Mouse (Mus musculus) c-Kit-negative CD71-positive TER-119-positive erythroid progenitor cells, embryonic 14.5 days (primary cell): Measurements from ENCODE around the gene Prickle2.

Source experiments
- DNase-seq: peaks from one replicate; pipeline ENCODE4 v3.0.0-alpha.2; 2013; ENCODE audit warnings: low read depth, low spot score

Prickle2 gene

GRCm38 (mm10) chr6:92446662-92447061, 259.3 kb downstream of the Prickle2 start:
- no peak for DNase-seq

DNA sequence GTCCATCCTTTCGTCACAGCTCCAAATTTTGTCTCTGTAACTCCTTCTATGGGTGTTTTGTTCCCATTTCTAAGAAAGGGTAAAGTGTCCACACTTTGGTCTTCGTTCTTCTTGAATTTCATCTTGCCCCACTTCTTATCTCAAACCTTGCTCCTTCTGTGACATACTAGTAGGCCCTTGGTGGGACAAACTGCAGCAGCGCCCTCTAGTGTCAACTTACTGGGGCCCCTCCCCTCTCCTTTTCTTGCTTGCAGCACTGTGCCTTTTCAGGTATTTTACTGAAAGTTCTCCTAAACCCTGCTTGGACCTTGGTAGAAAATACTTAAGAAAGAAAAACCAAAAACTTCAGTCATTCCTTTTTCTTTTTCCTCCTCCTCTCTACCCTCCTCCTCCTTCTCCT, 264.8 kb downstream of the Prickle2 start:
- DNase-seq = no peak

GRCm38 (mm10) chr6:92440251-92440650, 265.7 kb downstream of the Prickle2 start:
- DNase-seq = no peak

GRCm38 (mm10) chr6:92432146-92432545, 273.8 kb downstream of the Prickle2 start:
- DNase-seq = no peak

DNA sequence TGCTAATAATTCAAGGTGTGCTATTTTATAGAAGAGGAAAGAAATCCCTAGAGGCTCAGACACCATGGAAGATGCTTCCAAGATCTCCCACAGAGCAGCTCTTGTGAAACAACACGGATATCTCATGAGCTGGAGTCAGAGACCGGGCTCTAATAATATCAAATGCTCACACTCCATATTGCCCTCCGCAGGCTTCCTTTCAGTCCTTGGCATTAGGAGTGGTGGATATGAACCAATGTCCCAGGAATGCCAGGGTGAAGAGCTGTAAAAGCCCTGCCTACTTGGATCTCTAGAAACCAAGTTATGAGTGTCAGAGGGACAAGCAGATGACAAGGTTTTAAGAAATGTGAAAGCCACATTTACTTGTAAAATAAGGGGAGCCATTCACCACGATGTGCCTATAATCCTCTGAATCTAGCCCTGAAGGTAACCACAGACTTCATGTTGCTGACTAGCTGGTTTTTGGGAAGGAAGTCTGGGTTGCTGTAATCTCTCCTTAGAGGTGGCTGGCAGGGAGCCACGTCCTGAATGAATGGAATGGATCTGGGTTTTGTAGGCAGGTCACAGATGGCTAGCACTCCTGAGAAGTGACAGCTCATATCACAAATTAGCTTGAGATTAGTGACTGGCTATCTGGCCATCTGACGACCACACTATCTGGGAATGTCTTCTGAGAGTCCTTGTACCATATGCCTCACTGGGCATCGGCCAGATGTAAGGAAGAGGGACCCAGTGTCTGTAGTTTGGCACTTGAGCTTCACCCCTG, 278.4 kb downstream of the Prickle2 start:
- DNase-seq = no peak

DNA sequence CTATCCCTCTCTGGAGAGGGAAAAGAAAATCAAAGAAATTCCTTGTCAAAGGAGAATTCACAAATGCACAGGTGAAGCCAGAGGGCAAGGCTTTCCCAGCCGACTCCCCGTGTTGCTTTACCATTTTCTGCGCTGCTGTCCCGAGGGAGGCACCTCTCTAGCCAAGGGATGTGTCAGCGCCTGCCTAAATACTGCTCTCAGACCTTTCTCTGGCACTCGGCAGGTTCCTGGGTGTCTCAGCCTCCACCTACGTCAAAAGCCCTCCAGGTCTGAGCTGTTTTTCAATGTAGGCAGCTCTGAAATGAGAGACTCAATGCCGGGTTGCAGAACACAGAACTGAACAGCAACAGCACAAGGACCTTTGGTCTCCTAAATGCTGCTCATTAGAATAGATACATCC, 280.1 kb downstream of the Prickle2 start:
- DNase-seq = no peak

DNA sequence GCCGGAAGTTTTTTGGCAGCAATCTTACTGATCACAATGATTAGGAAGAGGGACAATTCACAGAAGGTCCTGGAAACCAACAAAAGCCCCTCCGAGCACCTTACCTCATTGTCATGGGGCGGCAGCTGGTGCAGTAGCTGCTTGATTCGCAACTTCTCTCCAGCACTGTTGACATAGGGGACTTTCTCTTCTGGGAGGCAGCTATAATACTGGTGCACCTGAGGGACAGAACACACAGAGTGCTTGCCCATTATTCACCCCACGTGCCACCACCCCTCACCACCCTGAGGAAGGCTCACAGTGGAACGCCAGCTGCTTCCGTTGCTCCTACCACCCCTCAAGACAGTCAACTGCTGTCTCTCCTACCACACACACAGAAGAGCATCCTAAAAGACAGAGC, 280.5 kb downstream of the Prickle2 start:
- no peak for DNase-seq

GRCm38 (mm10) chr6:92424991-92425390, 281.0 kb downstream of the Prickle2 start:
- no peak for DNase-seq

DNA sequence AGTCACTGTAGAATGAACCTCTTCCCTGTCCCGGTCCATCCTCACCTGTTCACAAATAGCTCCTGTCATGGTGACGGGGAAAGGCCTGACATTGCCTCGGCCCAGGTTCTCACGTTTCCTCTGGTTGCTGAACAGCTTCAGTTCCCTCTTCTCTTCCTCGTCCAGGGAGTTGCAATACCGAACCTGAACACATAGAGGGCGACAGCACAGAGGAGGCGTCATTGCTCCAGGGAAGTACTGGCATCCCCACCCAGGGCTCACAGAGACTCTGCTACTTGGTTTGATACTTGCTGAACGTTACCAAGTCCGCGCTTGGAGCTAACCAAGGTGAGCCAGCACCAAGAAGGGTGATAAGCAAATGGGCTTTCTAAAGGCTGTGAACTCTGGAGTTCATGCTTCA, 283.7 kb downstream of the Prickle2 start:
- no peak for DNase-seq

DNA sequence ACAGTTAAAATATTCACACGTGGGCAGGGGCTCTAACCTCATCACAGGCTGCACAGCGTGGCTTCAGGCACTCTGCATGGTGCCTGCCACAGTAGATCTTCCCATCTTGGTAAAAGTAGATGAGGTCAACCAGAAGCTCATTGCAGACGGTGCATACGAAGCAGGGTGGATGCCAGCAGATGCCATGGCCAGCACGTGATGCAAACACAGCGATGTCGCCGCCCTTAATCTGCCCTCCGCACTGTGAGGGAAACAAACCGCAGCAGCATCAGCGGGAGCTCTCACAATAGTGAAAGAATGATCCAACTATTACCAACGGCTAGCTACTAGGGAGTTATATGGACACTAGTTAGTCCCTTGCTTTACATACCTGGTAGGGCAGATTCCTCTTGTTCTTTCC, 285.8 kb downstream of the Prickle2 start:
- DNase-seq = no peak

- no peak for DNase-seq
Measured at GRCm38 (mm10) chr6:92415405-92415755, 290.6 kb downstream of the Prickle2 start.

DNA sequence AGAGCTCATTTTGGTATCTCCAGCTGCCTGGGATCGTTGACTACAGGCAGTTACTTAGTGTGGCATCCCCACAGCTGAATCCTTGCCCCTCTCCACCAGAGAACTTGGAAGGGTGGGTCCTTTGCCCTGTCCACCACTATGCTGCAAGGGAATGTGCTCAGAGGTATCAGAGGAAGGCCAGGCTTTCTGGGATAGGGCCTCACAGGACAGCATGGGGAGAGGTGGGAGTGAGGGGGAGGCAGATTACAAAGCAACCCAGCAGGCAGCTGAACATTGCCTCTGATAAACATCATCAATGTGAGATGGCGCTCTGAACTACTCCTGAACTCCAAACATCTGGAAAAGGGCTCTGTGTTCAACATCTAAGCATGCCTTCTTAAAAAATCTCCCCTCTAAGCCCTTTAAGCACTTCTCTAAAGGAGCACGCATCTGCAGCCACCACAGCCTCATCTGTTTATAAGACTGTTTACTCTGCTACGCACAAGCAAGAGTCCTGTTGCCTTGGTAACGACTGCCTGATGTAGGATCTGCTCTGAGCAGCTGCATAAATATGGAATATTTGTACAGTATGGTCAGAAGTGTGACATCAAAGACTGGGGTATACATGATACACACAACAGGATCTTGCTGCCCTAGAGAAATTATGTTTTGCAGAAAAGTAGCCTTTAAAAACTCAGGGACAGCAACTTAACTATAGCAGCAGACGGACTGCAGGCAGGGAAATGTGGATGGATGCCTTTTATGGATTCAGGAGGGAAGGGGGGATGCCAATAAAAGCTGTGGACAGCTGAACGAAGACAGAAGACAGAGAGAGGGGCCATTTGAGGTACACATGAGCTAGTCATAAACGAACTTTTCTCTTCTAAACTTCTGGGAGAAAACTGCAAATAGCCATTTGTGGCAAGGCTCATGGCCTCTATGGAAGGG, 291.2 kb downstream of the Prickle2 start:
- DNase-seq = no peak

- DNase-seq = no peak
Measured at GRCm38 (mm10) chr6:92413982-92414381, 292.0 kb downstream of the Prickle2 start.

GRCm38 (mm10) chr6:92409788-92410187, 296.2 kb downstream of the Prickle2 start:
- DNase-seq = no peak

DNA sequence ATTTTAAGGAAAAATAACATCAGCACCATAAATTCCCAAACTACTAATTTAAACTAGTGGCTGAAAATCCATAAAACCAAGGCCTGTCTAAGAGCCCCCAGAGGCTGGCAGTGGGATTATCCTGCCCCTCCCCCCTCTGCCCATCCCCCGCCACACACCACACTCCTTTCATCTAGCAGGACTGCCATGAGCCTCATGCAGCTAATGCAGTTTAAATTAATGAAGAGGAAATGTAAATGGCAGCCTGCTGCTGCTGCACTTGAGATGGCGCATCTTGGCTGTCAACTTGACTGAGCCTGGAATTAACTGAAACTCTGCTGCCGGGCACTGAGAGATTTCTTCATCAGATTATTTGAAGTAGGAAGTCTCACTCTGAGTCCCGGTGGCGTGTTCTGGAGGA, 298.7 kb downstream of the Prickle2 start:
- DNase-seq = no peak

GRCm38 (mm10) chr6:92405571-92405970, 300.4 kb downstream of the Prickle2 start:
- no peak for DNase-seq

GRCm38 (mm10) chr6:92397876-92398275, 308.1 kb downstream of the Prickle2 start:
- no peak for DNase-seq

GRCm38 (mm10) chr6:92395556-92395955, 310.4 kb downstream of the Prickle2 start:
- no peak for DNase-seq

DNA sequence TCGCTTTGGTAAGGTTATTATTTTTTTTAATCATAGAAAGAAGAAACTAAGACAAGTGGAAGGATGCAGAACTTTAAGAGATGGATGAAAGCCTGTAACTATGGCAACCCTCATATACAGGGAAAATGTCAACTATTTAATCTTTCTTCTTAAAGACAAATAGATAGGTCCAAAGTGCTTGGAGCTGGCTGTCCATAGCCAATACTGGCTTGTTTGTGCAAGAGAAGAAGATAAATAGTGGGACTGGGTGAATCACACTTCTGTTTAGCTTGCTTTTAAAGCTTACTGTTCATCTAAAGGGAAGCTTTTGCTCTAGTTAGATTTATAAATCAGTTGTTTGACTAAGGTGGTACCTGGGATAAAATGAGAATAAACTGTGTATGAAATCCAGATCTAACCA, 310.8 kb downstream of the Prickle2 start:
- no peak for DNase-seq

- no peak for DNase-seq
Measured at GRCm38 (mm10) chr6:92394628-92395027, 311.3 kb downstream of the Prickle2 start.

- no peak for DNase-seq
Measured at GRCm38 (mm10) chr6:92390321-92390720, 315.6 kb downstream of the Prickle2 start.

DNA sequence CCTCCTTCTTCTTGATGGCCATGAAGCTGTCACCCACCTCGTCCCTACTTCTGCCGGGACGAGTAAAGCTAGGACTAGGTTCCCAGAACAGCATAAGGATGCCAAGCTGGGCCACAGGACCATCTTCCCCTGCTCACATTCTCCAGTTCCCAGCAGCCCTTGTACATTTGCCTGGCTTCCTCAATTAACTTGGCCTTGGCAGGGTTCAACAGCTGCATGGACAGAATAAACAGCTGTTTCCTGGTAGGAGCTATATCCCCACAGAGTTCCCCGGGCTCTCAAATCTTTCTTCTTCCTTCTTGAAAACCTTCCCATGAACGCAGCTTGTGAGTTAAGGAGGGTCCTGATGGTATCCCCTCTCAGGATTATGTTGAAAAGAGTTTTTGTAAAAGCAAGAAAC, 317.3 kb downstream of the Prickle2 start:
- DNase-seq = no peak
